Mouse (Mus musculus): ENCODE data around the gene Sik1.

DNA sequence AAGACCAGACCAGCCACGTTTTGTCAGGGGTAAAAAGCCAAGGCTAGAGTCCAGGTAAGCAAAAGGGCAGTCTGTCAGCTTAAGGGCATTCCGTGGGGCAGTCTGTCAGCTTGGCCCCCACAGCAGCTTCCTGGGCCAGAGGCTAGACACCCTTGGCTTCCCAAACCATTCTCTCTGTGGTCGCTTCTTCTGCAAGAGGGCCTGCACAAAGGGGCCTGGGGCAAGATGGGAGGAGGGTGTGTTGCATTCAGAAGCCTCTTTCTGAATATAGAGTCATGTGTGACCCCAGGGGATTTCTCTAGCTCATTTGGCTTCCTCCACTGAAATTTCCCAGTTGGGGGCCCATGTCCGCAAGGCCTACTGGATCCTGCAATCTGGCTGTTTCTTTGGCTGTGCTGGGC, 21.6 kb upstream of the Sik1 start:
- no peak for TF ChIP-seq EP300 (IDR thresholded peaks at IDR 0.05; ENCODE audit: low read depth)
- no peak for TF ChIP-seq CTCF (IDR thresholded peaks at IDR 0.05; ENCODE audit: low read depth)
